Mouse (Mus musculus): ENCODE results near the gene Pgpep1. TPM values are rescaled to one million over a fixed set of nuclear protein-coding genes. Genes with fewer than 3 reads are reported as not detected.
A peak's percentile ranks its signal among the peaks of the same experiment; 100 is the strongest.

The Pgpep1 gene
- polyA plus RNA-seq, 1 experiment from 2014 or later: 67.7 TPM

GRCm38 (mm10) chr8:70631436-70631835 is 28.8 kb downstream of the Pgpep1 start:
- H3K4me2 ChIP-seq (replicated peaks; ENCODE audit: low read depth, low read length): 0 out of 2 replicates have a peak overlapping the region, but pooled peaks have one; percentile 14
- 16% methylated on average over 24 of the region's 24 CpGs for WGBS
- H3K9ac ChIP-seq (replicated peaks; ENCODE audit: low read depth, low read length): no peak overlapping the region
- no peaks in the 10 kb centered on the region for H3K27me3 ChIP-seq (ENCODE audit: control insufficient read depth, insufficient read depth, low read length)
- no peak overlapping the region for H3K27ac ChIP-seq (ENCODE audit: low read length)
- peaks cover 24% of the 10 kb centered on the region for H3K4me1 ChIP-seq (ENCODE audit: control insufficient read depth, insufficient read depth, low read length)
- no peaks in the 10 kb centered on the region for H3K9me3 ChIP-seq (ENCODE audit: control insufficient read depth, low read depth, low read length)
- no peaks in the 10 kb centered on the region for H3K36me3 ChIP-seq (ENCODE audit: control insufficient read depth, insufficient read depth, low read length)
- ATAC-seq (ENCODE audit: insufficient number of reproducible peaks, insufficient read depth, low FRiP score, low read depth): no peak
- no peak overlapping the region for H3K4me3 ChIP-seq (ENCODE audit: low read depth, low read length)

GRCm38 (mm10) chr8:70630532-70631381 is 29.4 kb downstream of the Pgpep1 start:
- H3K27me3 ChIP-seq (ENCODE audit: control insufficient read depth, insufficient read depth, low read length): no peaks in the 10 kb centered on the region
- no peak overlapping the region for H3K9ac ChIP-seq (replicated peaks; ENCODE audit: low read depth, low read length)
- H3K9me3 ChIP-seq (ENCODE audit: control insufficient read depth, low read depth, low read length): no peaks in the 10 kb centered on the region
- peak overlapping the region; percentile 67; the same call in 1 of the 2 replicates for H3K4me2 ChIP-seq (replicated peaks; ENCODE audit: low read depth, low read length)
- no peak for ATAC-seq (ENCODE audit: insufficient number of reproducible peaks, insufficient read depth, low FRiP score, low read depth)
- H3K27ac ChIP-seq (ENCODE audit: low read length): no peak overlapping the region
- no peaks in the 10 kb centered on the region for H3K36me3 ChIP-seq (ENCODE audit: control insufficient read depth, insufficient read depth, low read length)
- H3K4me3 ChIP-seq (ENCODE audit: low read depth, low read length): peak overlapping the region; percentile 33; the same call in 1 of the 2 replicates
- peaks cover 24% of the 10 kb centered on the region for H3K4me1 ChIP-seq (ENCODE audit: control insufficient read depth, insufficient read depth, low read length)
- WGBS: 10% methylated on average over 22 of the region's 22 CpGs

GRCm38 (mm10) chr8:70629574-70630531 is 30.3 kb downstream of the Pgpep1 start:
- H3K4me2 ChIP-seq (replicated peaks; ENCODE audit: low read depth, low read length): peak overlapping the region; percentile 67
- peak overlapping the region; percentile 28 for H3K9ac ChIP-seq (replicated peaks; ENCODE audit: low read depth, low read length)
- H3K36me3 ChIP-seq (ENCODE audit: control insufficient read depth, insufficient read depth, low read length): no peaks in the 10 kb centered on the region
- H3K4me1 ChIP-seq (ENCODE audit: control insufficient read depth, insufficient read depth, low read length): peaks cover 24% of the 10 kb centered on the region
- H3K27ac ChIP-seq (ENCODE audit: low read length): 0 out of 2 replicates have a peak overlapping the region, but pooled peaks have one; percentile 33
- peak; percentile 90 for ATAC-seq (ENCODE audit: insufficient number of reproducible peaks, insufficient read depth, low FRiP score, low read depth)
- peak overlapping the region; percentile 33 for H3K4me3 ChIP-seq (ENCODE audit: low read depth, low read length)
- no peaks in the 10 kb centered on the region for H3K27me3 ChIP-seq (ENCODE audit: control insufficient read depth, insufficient read depth, low read length)
- no peaks in the 10 kb centered on the region for H3K9me3 ChIP-seq (ENCODE audit: control insufficient read depth, low read depth, low read length)
- WGBS: 1% methylated on average over 60 of the region's 60 CpGs

DNA sequence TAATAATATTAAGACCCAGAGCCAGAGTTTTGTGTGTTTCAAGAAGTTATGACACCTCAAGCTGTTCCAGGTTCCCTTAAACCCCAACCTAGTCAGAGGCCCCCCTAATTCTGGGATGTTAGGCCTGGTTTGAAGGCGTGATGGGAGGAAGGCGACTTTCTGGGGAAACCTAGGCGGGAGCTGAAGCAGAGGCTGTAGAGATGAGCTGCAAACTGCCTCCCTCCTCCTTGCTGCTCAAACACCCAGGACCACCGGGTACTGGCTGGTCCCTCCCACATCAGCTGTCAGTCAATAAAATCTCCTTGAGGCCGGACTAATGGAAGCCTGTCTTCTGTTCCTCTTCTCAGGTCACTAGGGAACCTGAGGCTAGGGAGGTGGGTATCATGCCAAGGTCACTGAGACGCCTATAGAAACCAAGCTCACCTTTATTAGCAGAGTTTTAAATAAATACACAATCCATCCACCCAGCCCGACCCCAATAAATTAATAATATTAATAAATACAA is 31.1 kb downstream of the Pgpep1 start:
- no peaks in the 10 kb centered on the region for H3K36me3 ChIP-seq (ENCODE audit: control insufficient read depth, insufficient read depth, low read length)
- peak overlapping the region; percentile 33 for H3K4me3 ChIP-seq (ENCODE audit: low read depth, low read length)
- no peak overlapping the region for H3K27ac ChIP-seq (ENCODE audit: low read length)
- no peak for ATAC-seq (ENCODE audit: insufficient number of reproducible peaks, insufficient read depth, low FRiP score, low read depth)
- H3K4me1 ChIP-seq (ENCODE audit: control insufficient read depth, insufficient read depth, low read length): peaks cover 19% of the 10 kb centered on the region
- H3K9ac ChIP-seq (replicated peaks; ENCODE audit: low read depth, low read length): no peak overlapping the region; the same call in 1 of the 2 replicates
- H3K9me3 ChIP-seq (ENCODE audit: control insufficient read depth, low read depth, low read length): no peaks in the 10 kb centered on the region
- WGBS: 48% methylated on average over 7 of the region's 7 CpGs
- no peaks in the 10 kb centered on the region for H3K27me3 ChIP-seq (ENCODE audit: control insufficient read depth, insufficient read depth, low read length)
- peak overlapping the region; percentile 67 for H3K4me2 ChIP-seq (replicated peaks; ENCODE audit: low read depth, low read length)

DNA sequence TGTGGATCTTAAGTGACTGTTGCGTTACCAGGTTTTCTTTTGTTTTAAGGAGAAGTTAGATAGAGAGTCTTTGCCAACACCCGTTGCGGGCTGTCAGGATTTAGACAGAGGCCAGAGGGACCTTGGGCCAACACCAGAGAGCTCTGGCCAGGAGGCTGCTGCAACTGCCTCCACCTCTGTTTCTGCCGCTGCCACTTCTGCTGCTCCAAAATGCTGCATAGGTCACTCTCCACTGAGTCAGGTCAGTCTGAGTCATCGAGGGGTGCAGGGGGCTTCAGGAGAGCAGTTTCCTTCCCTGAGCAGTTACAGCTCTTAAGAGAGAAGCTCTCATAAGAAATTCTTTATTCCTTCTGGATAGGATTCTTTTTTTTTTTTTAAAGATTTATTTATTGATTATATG is 33.1 kb downstream of the Pgpep1 start:
- no peak for ATAC-seq (ENCODE audit: insufficient number of reproducible peaks, insufficient read depth, low FRiP score, low read depth)
- H3K9me3 ChIP-seq (ENCODE audit: control insufficient read depth, low read depth, low read length): no peaks in the 10 kb centered on the region
- H3K9ac ChIP-seq (replicated peaks; ENCODE audit: low read depth, low read length): no peak overlapping the region
- H3K4me1 ChIP-seq (ENCODE audit: control insufficient read depth, insufficient read depth, low read length): peaks cover 18% of the 10 kb centered on the region
- no peak overlapping the region for H3K27ac ChIP-seq (ENCODE audit: low read length)
- H3K27me3 ChIP-seq (ENCODE audit: control insufficient read depth, insufficient read depth, low read length): no peaks in the 10 kb centered on the region
- no peak overlapping the region for H3K4me3 ChIP-seq (ENCODE audit: low read depth, low read length)
- WGBS: 81% methylated on average over 5 of the region's 5 CpGs
- no peaks in the 10 kb centered on the region for H3K36me3 ChIP-seq (ENCODE audit: control insufficient read depth, insufficient read depth, low read length)
- no peak overlapping the region for H3K4me2 ChIP-seq (replicated peaks; ENCODE audit: low read depth, low read length)

- Histone ChIP-seq H3K27ac (ENCODE audit: low read length) (no peak overlapping the region), H3K4me3 (ENCODE audit: low read depth, low read length) (no peak overlapping the region), H3K4me2 (replicated peaks; ENCODE audit: low read depth, low read length) (no peak overlapping the region), H3K36me3 (ENCODE audit: control insufficient read depth, insufficient read depth, low read length) (no peaks in the 10 kb centered on the region), H3K9ac (replicated peaks; ENCODE audit: low read depth, low read length) (no peak overlapping the region), H3K27me3 (ENCODE audit: control insufficient read depth, insufficient read depth, low read length) (no peaks in the 10 kb centered on the region), H3K4me1 (ENCODE audit: control insufficient read depth, insufficient read depth, low read length) (0 out of 2 replicates have a peak, but pooled peaks cover 4% of the 10 kb centered on the region), H3K9me3 (ENCODE audit: control insufficient read depth, low read depth, low read length) (no peaks in the 10 kb centered on the region)
- WGBS: 13% methylated on average over 5 of the region's 5 CpGs
- ATAC-seq (ENCODE audit: insufficient number of reproducible peaks, insufficient read depth, low FRiP score, low read depth): no peak
Measured at GRCm38 (mm10) chr8:70625104-70625503, 35.1 kb downstream of the Pgpep1 start.

GRCm38 (mm10) chr8:70622220-70622619 is 38.0 kb downstream of the Pgpep1 start:
- 0 out of 2 replicates have a peak, but pooled peaks cover 7% of the 10 kb centered on the region for H3K4me1 ChIP-seq (ENCODE audit: control insufficient read depth, insufficient read depth, low read length)
- no peaks in the 10 kb centered on the region for H3K9me3 ChIP-seq (ENCODE audit: control insufficient read depth, low read depth, low read length)
- H3K27me3 ChIP-seq (ENCODE audit: control insufficient read depth, insufficient read depth, low read length): no peaks in the 10 kb centered on the region
- no peak overlapping the region for H3K4me2 ChIP-seq (replicated peaks; ENCODE audit: low read depth, low read length)
- no peak overlapping the region for H3K27ac ChIP-seq (ENCODE audit: low read length)
- no peak for ATAC-seq (ENCODE audit: insufficient number of reproducible peaks, insufficient read depth, low FRiP score, low read depth)
- no peak overlapping the region for H3K9ac ChIP-seq (replicated peaks; ENCODE audit: low read depth, low read length)
- no peaks in the 10 kb centered on the region for H3K36me3 ChIP-seq (ENCODE audit: control insufficient read depth, insufficient read depth, low read length)
- H3K4me3 ChIP-seq (ENCODE audit: low read depth, low read length): no peak overlapping the region
- 52% methylated on average over 3 of the region's 3 CpGs for whole genome bisulfite sequencing

DNA sequence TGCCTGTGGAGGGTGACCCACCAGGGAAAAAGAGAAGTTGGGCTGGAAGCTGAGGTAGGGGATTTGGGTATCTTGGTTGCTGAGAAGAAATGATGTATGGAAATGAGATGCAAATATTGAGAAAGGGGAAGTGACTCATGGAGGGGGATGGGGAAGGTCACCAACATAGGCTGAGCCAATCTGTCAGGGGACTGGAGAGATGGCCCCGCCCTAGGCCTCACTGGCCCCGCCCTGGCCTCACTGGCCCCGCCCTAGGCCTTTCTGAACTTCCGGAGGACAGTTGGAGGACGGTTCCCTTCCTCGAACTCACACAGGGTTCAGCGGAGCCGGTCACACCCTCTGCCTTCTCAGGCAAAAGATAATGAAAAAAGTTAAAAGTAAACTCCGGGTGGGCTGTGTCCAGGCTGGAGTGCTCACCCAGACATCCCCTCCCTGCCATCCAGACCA is 41.3 kb downstream of the Pgpep1 start:
- H3K9me3 ChIP-seq (ENCODE audit: control insufficient read depth, low read depth, low read length): no peaks in the 10 kb centered on the region
- 29% methylated on average over 9 of the region's 9 CpGs for WGBS
- no peak overlapping the region for H3K4me3 ChIP-seq (ENCODE audit: low read depth, low read length)
- H3K27me3 ChIP-seq (ENCODE audit: control insufficient read depth, insufficient read depth, low read length): no peaks in the 10 kb centered on the region
- no peak overlapping the region for H3K27ac ChIP-seq (ENCODE audit: low read length)
- ATAC-seq (ENCODE audit: insufficient number of reproducible peaks, insufficient read depth, low FRiP score, low read depth): peak; percentile 76; the same call in 1 of the 2 replicates
- H3K4me1 ChIP-seq (ENCODE audit: control insufficient read depth, insufficient read depth, low read length): 0 out of 2 replicates have a peak, but pooled peaks cover 7% of the 10 kb centered on the region
- no peak overlapping the region for H3K9ac ChIP-seq (replicated peaks; ENCODE audit: low read depth, low read length)
- no peaks in the 10 kb centered on the region for H3K36me3 ChIP-seq (ENCODE audit: control insufficient read depth, insufficient read depth, low read length)
- H3K4me2 ChIP-seq (replicated peaks; ENCODE audit: low read depth, low read length): no peak overlapping the region
